Mouse (Mus musculus): ENCODE measurements around the gene Ssh2. TPM values are rescaled to one million over a fixed set of nuclear protein-coding genes. Genes with fewer than 3 reads are reported as not detected.
A peak's percentile ranks its signal among the peaks of the same experiment; 100 is the strongest.

Ssh2 gene
- 13.0 and 13.2 TPM in 2 replicates for polyA plus RNA-seq (2014; fragmentation: Nextera tagmentation; extraction: Ambion mirVana)

DNA sequence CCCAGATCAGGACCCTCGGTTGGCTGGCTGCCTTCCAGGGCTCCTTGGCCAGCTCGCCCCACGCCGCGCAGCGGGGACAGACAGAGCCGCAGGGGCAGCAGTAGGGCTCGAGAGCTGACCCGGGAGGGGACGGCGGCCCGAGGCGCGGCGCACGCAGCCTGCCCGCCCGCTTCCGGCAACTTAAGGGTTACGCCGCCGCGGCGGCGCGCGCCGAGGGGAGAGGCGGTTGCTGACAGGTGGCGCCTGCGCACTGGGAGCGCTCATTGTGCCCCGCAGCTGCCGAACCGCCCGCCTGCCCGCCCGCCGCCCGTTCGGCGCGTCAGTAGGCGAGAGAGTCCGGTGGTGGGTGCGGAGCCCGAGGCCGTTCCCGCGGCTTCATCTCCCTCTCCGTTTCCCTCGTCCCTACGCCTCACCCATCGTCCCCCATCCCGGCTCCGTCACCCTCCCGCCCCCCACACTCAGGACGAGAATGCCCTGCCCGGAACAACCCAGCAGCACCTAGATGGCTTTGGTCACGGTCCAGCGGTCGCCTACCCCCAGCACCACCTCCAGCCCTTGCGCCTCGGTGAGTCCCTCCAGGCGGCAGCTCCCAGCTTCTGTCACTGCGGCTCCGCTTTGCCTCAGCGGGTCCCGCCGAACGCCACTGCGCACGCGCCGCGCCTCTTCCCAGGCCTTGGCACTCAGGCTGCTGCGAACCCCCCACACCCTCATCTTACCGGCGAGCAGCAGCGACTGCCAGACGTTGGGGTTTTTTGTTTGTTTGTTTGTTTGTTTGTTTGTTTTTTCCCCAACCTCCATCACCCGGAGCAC is at the start of gene Ssh2:
TSS of gene Ssh2 (plus strand) at position 337 of the 810 bp plus-strand sequence.
- H3K4me3 ChIP-seq (ENCODE audit: low read depth, low read length), result peak within 1 kb of the TSS; percentile 87
- under 1% methylated on average over 79 of the region's 82 CpGs for WGBS
- H3K27ac ChIP-seq (ENCODE audit: low read depth, low read length), result peak within 1 kb of the TSS; percentile 97
- no peaks in the 10 kb centered on the region for H3K9me3 ChIP-seq (ENCODE audit: control insufficient read depth, low read length)
- ATAC-seq (ENCODE audit: low FRiP score) (peak; percentile 90), DNase-seq (ENCODE audit: low spot score, missing footprints) (peak; percentile 99)
- H3K4me2 ChIP-seq, result peak within 1 kb of the TSS; percentile 61
- H3K9ac ChIP-seq (ENCODE audit: low read length), result peak within 1 kb of the TSS; percentile 95
- peaks cover 6% of the 10 kb centered on the region; the same call in 1 of the 2 replicates for H3K4me1 ChIP-seq (ENCODE audit: control insufficient read depth, insufficient read depth, low read length)
- no peaks in the 10 kb centered on the region for H3K27me3 ChIP-seq (ENCODE audit: control insufficient read depth, insufficient read depth, low read length)
- no peaks in the 10 kb centered on the region for H3K36me3 ChIP-seq (ENCODE audit: control insufficient read depth, insufficient read depth, low read length)

DNA sequence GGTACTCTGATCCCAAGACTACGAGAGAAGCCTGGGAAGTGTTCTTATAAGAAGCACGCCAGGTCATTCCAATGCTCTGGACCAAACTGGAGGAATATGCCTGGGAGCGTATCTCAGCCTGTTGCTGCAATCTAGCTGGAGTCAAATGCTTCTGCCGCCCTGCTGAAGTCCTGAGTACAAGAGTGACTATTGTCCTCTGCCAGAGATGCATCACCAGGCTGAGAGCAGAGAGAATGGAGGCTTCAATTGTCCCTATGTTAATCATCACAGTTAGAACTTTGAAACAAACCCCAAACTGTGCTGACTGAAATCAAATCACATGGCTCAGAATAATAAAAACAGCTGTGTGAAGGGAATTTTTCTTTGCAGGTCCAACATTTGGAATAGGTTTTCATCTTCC is 42.4 kb upstream of the Ssh2 start:
- WGBS, result 58% methylated on average over 4 of the region's 4 CpGs
- DNase-seq (ENCODE audit: low spot score, missing footprints) (peak; percentile 70), ATAC-seq (ENCODE audit: low FRiP score) (no peak)
- Histone ChIP-seq H3K9ac (ENCODE audit: low read length) (no peak overlapping the region), H3K4me2 (no peak overlapping the region), H3K9me3 (ENCODE audit: control insufficient read depth, low read length) (no peaks in the 10 kb centered on the region), H3K36me3 (ENCODE audit: control insufficient read depth, insufficient read depth, low read length) (no peaks in the 10 kb centered on the region), H3K4me1 (ENCODE audit: control insufficient read depth, insufficient read depth, low read length) (no peaks in the 10 kb centered on the region), H3K27ac (ENCODE audit: low read depth, low read length) (no peak overlapping the region), H3K27me3 (ENCODE audit: control insufficient read depth, insufficient read depth, low read length) (no peaks in the 10 kb centered on the region), H3K4me3 (ENCODE audit: low read depth, low read length) (no peak overlapping the region)

- Histone ChIP-seq H3K27ac (ENCODE audit: low read depth, low read length) (no peak overlapping the region), H3K4me2 (no peak overlapping the region), H3K36me3 (ENCODE audit: control insufficient read depth, insufficient read depth, low read length) (no peaks in the 10 kb centered on the region), H3K4me3 (ENCODE audit: low read depth, low read length) (no peak overlapping the region), H3K27me3 (ENCODE audit: control insufficient read depth, insufficient read depth, low read length) (no peaks in the 10 kb centered on the region), H3K9me3 (ENCODE audit: control insufficient read depth, low read length) (no peaks in the 10 kb centered on the region), H3K4me1 (ENCODE audit: control insufficient read depth, insufficient read depth, low read length) (no peaks in the 10 kb centered on the region), H3K9ac (ENCODE audit: low read length) (no peak overlapping the region)
- 82% methylated on average over 7 of the region's 7 CpGs for WGBS
- peak; percentile 23 for DNase-seq (ENCODE audit: low spot score, missing footprints)
- no peak for ATAC-seq (ENCODE audit: low FRiP score)
These were observed 41.6 kb upstream of the Ssh2 start for GRCm38 (mm10) chr11:77174531-77174930.

GRCm38 (mm10) chr11:77179771-77180170 is 36.3 kb upstream of the Ssh2 start:
- no peak overlapping the region for H3K9ac ChIP-seq (ENCODE audit: low read length)
- 87% methylated on average over 3 of the region's 3 CpGs for WGBS
- H3K4me2 ChIP-seq, result no peak overlapping the region
- no peak for DNase-seq (ENCODE audit: low spot score, missing footprints)
- H3K27me3 ChIP-seq (ENCODE audit: control insufficient read depth, insufficient read depth, low read length), result no peaks in the 10 kb centered on the region
- ATAC-seq (ENCODE audit: low FRiP score), result no peak
- H3K9me3 ChIP-seq (ENCODE audit: control insufficient read depth, low read length), result no peaks in the 10 kb centered on the region
- no peak overlapping the region for H3K27ac ChIP-seq (ENCODE audit: low read depth, low read length)
- H3K4me3 ChIP-seq (ENCODE audit: low read depth, low read length), result no peak overlapping the region
- H3K4me1 ChIP-seq (ENCODE audit: control insufficient read depth, insufficient read depth, low read length), result peaks cover 3% of the 10 kb centered on the region; the same call in 1 of the 2 replicates
- no peaks in the 10 kb centered on the region for H3K36me3 ChIP-seq (ENCODE audit: control insufficient read depth, insufficient read depth, low read length)

DNA sequence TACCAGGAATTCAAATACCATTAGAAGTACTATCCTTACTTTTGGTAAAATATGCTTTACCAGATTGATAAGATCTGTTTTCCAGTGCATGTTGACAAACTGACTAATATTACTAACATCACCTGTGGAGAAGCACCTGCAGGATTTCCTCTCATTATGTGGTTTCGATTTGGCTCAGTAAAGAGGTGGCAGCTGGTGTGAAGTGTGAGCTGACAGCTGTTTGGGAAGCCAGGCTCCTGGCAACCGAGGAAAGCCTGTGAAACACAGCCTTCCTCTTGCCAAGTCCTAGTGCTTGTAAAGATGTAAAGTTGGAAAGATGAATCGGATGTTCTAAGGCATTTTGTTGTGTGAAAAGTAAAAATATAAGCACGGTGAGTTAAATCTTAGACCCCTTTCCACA is 35.2 kb upstream of the Ssh2 start:
- Histone ChIP-seq H3K9me3 (ENCODE audit: control insufficient read depth, low read length) (no peaks in the 10 kb centered on the region), H3K4me3 (ENCODE audit: low read depth, low read length) (no peak overlapping the region), H3K9ac (ENCODE audit: low read length) (no peak overlapping the region), H3K36me3 (ENCODE audit: control insufficient read depth, insufficient read depth, low read length) (no peaks in the 10 kb centered on the region), H3K4me2 (no peak overlapping the region), H3K4me1 (ENCODE audit: control insufficient read depth, insufficient read depth, low read length) (peaks cover 3% of the 10 kb centered on the region; the same call in 1 of the 2 replicates), H3K27ac (ENCODE audit: low read depth, low read length) (no peak overlapping the region), H3K27me3 (ENCODE audit: control insufficient read depth, insufficient read depth, low read length) (no peaks in the 10 kb centered on the region)
- ATAC-seq (ENCODE audit: low FRiP score) (no peak), DNase-seq (ENCODE audit: low spot score, missing footprints) (no peak)
- 68% methylated on average over 4 of the region's 4 CpGs for WGBS

DNA sequence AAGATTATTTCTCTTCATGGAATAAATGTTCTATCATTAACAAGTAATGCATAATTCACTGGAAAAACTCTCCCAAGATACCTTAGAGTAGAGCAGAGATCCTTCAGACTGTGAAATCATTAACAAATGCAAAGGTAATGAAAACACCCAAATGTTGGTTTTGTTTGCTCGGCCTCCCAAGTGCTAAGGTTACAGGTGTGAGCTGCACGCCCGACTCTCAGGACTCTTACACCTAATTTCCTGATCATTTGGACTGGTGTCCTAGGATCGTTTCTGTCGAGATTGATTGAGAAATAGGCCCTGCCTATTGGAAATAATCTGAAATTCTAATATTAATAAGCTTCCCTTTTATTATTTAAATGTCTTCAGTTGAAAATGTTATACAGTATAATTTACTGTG is 34.6 kb upstream of the Ssh2 start:
- Histone ChIP-seq H3K27me3 (ENCODE audit: control insufficient read depth, insufficient read depth, low read length) (no peaks in the 10 kb centered on the region), H3K36me3 (ENCODE audit: control insufficient read depth, insufficient read depth, low read length) (no peaks in the 10 kb centered on the region), H3K9me3 (ENCODE audit: control insufficient read depth, low read length) (no peaks in the 10 kb centered on the region), H3K27ac (ENCODE audit: low read depth, low read length) (no peak overlapping the region), H3K4me2 (no peak overlapping the region), H3K4me3 (ENCODE audit: low read depth, low read length) (no peak overlapping the region), H3K4me1 (ENCODE audit: control insufficient read depth, insufficient read depth, low read length) (peaks cover 3% of the 10 kb centered on the region; the same call in 1 of the 2 replicates), H3K9ac (ENCODE audit: low read length) (no peak overlapping the region)
- 83% methylated on average over 5 of the region's 5 CpGs for WGBS
- no peak for ATAC-seq (ENCODE audit: low FRiP score)
- no peak for DNase-seq (ENCODE audit: low spot score, missing footprints)

DNA sequence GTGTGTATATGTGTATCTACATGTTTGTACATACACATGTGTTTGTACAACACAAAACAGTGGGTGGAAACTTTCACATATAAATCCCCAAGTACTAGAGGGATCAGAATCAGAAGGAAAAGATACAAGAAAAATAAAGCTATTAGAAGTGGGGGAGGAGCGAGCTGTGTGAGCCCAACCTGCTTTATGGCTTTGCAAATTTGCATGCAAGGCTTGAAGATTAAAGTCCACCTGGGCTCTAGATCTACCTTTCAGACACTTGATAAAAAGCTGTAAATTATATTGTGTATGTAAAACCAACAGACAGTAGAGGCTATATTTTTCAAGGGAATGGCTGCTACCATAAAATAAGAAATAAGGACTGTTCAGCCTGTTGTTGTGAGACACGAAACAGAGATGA is 34.0 kb upstream of the Ssh2 start:
- Histone ChIP-seq H3K36me3 (ENCODE audit: control insufficient read depth, insufficient read depth, low read length) (no peaks in the 10 kb centered on the region), H3K9me3 (ENCODE audit: control insufficient read depth, low read length) (no peaks in the 10 kb centered on the region), H3K4me3 (ENCODE audit: low read depth, low read length) (no peak overlapping the region), H3K4me2 (no peak overlapping the region), H3K4me1 (ENCODE audit: control insufficient read depth, insufficient read depth, low read length) (peaks cover 3% of the 10 kb centered on the region; the same call in 1 of the 2 replicates), H3K27ac (ENCODE audit: low read depth, low read length) (no peak overlapping the region), H3K9ac (ENCODE audit: low read length) (no peak overlapping the region), H3K27me3 (ENCODE audit: control insufficient read depth, insufficient read depth, low read length) (no peaks in the 10 kb centered on the region)
- no peak for ATAC-seq (ENCODE audit: low FRiP score)
- WGBS, result 88% methylated on average over 2 of the region's 2 CpGs
- DNase-seq (ENCODE audit: low spot score, missing footprints), result no peak

GRCm38 (mm10) chr11:77182616-77183015 is 33.5 kb upstream of the Ssh2 start:
- Histone ChIP-seq H3K36me3 (ENCODE audit: control insufficient read depth, insufficient read depth, low read length) (no peaks in the 10 kb centered on the region), H3K4me3 (ENCODE audit: low read depth, low read length) (no peak overlapping the region), H3K4me2 (no peak overlapping the region), H3K27ac (ENCODE audit: low read depth, low read length) (no peak overlapping the region), H3K9me3 (ENCODE audit: control insufficient read depth, low read length) (no peaks in the 10 kb centered on the region), H3K27me3 (ENCODE audit: control insufficient read depth, insufficient read depth, low read length) (no peaks in the 10 kb centered on the region), H3K4me1 (ENCODE audit: control insufficient read depth, insufficient read depth, low read length) (peaks cover 3% of the 10 kb centered on the region; the same call in 1 of the 2 replicates), H3K9ac (ENCODE audit: low read length) (no peak overlapping the region)
- ATAC-seq (ENCODE audit: low FRiP score) (no peak), DNase-seq (ENCODE audit: low spot score, missing footprints) (no peak)
- 28% methylated on average over 2 of the region's 2 CpGs for WGBS

- 80% methylated on average over 2 of the region's 2 CpGs for WGBS
- Histone ChIP-seq H3K36me3 (ENCODE audit: control insufficient read depth, insufficient read depth, low read length) (no peaks in the 10 kb centered on the region), H3K27ac (ENCODE audit: low read depth, low read length) (no peak overlapping the region), H3K9ac (ENCODE audit: low read length) (no peak overlapping the region), H3K9me3 (ENCODE audit: control insufficient read depth, low read length) (no peaks in the 10 kb centered on the region), H3K4me3 (ENCODE audit: low read depth, low read length) (no peak overlapping the region), H3K4me2 (no peak overlapping the region), H3K4me1 (ENCODE audit: control insufficient read depth, insufficient read depth, low read length) (peaks cover 3% of the 10 kb centered on the region; the same call in 1 of the 2 replicates), H3K27me3 (ENCODE audit: control insufficient read depth, insufficient read depth, low read length) (no peaks in the 10 kb centered on the region)
- DNase-seq (ENCODE audit: low spot score, missing footprints), result no peak
- ATAC-seq (ENCODE audit: low FRiP score), result no peak
These were observed 31.2 kb upstream of the Ssh2 start for GRCm38 (mm10) chr11:77184926-77185325.

Data from midbrain, embryonic 11.5 days (tissue).